Mouse (Mus musculus) heart, adult 2 months (tissue): ENCODE measurements around the gene A2ml1. TPM values are rescaled to one million over a fixed set of nuclear protein-coding genes. Genes with fewer than 3 reads are reported as not detected.

ENCODE experiments used
- DNase-seq, 2 experiments: peaks; one replicate each; pipeline ENCODE4 v3.0.0; 2021
- H3K27ac ChIP-seq: fragments of 200-600 bp; 2 replicates; pipeline ENCODE4 v1.8.1; 2022
- H3K27me3 ChIP-seq: fragments of 200-500 bp; 2 replicates; pipeline ENCODE4 v1.6.1; 2012; ENCODE audit warnings: mild to moderate bottlenecking, low read length, inconsistent platforms, mixed read lengths; ENCODE audit not compliant: control insufficient read depth, insufficient read depth
- H3K36me3 ChIP-seq: fragments of 200-500 bp; 2 replicates; pipeline ENCODE4 v1.6.1; 2012; ENCODE audit warnings: low read length, inconsistent platforms; ENCODE audit not compliant: control insufficient read depth, insufficient read depth
- H3K4me1 ChIP-seq: fragments of 200-500 bp; 2 replicates; pipeline ENCODE4 v1.6.1; 2011; ENCODE audit warnings: low read length; ENCODE audit not compliant: control insufficient read depth, insufficient read depth
- H3K4me3 ChIP-seq: fragments of 200-600 bp; 2 replicates; pipeline ENCODE4 v1.8.1; 2022
- H3K79me2 ChIP-seq: fragments of 200-500 bp; replicated peaks from 2 replicates; pipeline ENCODE4 v1.6.1; 2012; ENCODE audit warnings: mild to moderate bottlenecking, inconsistent platforms, low read length, moderate library complexity, mixed read lengths; ENCODE audit not compliant: control insufficient read depth, insufficient read depth
- H3K9ac ChIP-seq: fragments of 200-500 bp; 2 replicates; pipeline ENCODE4 v1.6.1; 2012; ENCODE audit warnings: low read depth, mild to moderate bottlenecking, control low read depth, inconsistent platforms, low read length, mixed read lengths
- CTCF ChIP-seq: fragments of 200-600 bp; IDR thresholded peaks from 2 replicates; pipeline ENCODE4 v1.8.1; 2022; ENCODE audit warnings: antibody characterized with exemption, mild to moderate bottlenecking, moderate library complexity
- EP300 ChIP-seq: fragments of 200-500 bp; IDR thresholded peaks from 2 replicates; pipeline ENCODE4 v1.6.1; 2011; ENCODE audit warnings: low read depth, low read length, control low read depth; ENCODE audit not compliant: insufficient read depth
- POLR2A ChIP-seq: fragments of 200-500 bp; IDR thresholded peaks from 2 replicates; pipeline ENCODE4 v1.6.1; 2011; ENCODE audit warnings: mild to moderate bottlenecking, low read depth, low read length, control low read depth; ENCODE audit not compliant: insufficient read depth
- WGBS: fragments of 180-500 bp; shearing (Covaris S2); methylation state at CpG from one replicate; pipeline ENCODE4 v1.1.7; 2018; 5-methylcytosine and 5-hydroxymethylcytosine counted together
- intact Hi-C: fragments of 180-260 bp; cut with DNase I; formaldehyde crosslinking; loops from one replicate; pipeline ENCODE4 v1.15.1; 2025
- polyA plus RNA-seq: library from polyadenylated mRNA; depleted of rRNA; stranded (reverse); fragments of >200 nt; gene quantifications from 2 replicates; pipeline ENCODE4 v1.2.3, GENCODE M21; 2012
- total RNA-seq, 2 experiments: library from RNA; stranded (reverse); gene quantifications; 2 replicates each; pipeline ENCODE4 v1.2.3; 2021

The A2ml1 gene
- total and polyA plus RNA-seq, 3 experiments: 1.6 TPM; not detected in 2

DNA sequence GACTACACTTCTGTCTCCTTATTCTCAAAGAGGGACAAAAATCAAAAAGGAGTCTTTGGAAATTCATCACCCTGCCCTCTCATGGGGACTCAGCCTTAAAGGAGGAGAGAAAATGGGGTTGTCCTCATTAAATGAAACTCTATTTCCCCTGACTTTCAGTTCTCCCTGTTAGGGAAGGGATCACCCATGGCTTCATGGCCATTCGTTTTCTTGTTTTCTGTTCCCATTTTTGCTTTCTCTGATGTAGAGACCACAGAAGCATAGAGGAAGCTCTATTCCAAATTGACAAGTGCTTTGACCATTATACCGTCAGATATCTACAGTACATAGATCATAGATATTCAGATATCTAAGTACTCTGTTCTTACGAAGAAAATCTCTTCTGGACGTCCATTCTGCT is 36.0 kb downstream of the A2ml1 start:
- Histone ChIP-seq H3K27ac (no peak overlapping the region), H3K27me3 (no peaks in the 10 kb centered on the region), H3K9ac (no peak overlapping the region), H3K79me2 (no peaks in the 10 kb centered on the region), H3K36me3 (no peaks in the 10 kb centered on the region), H3K4me1 (no peaks in the 10 kb centered on the region), H3K4me3 (no peak overlapping the region)
- DNase-seq: no peak
- intact Hi-C loops: no loop called here
- 71% methylated on average over 4 of the region's 4 CpGs for WGBS
- TF ChIP-seq CTCF (no peak), EP300 (no peak), POLR2A (no peak)

- Histone ChIP-seq H3K27me3 (no peaks in the 10 kb centered on the region), H3K79me2 (no peaks in the 10 kb centered on the region), H3K9ac (no peak overlapping the region), H3K4me1 (no peaks in the 10 kb centered on the region), H3K36me3 (no peaks in the 10 kb centered on the region), H3K4me3 (no peak overlapping the region), H3K27ac (no peak overlapping the region)
- intact Hi-C loops: no loop called here
- TF ChIP-seq POLR2A (no peak), CTCF (no peak), EP300 (no peak)
- 74% methylated on average over 13 of the region's 13 CpGs for WGBS
- no peak for DNase-seq
Measured at GRCm38 (mm10) chr6:128543226-128543625, 38.2 kb downstream of the A2ml1 start.

- DNase-seq: no peak
- intact Hi-C loops: no loop called here
- Histone ChIP-seq H3K27ac (no peak overlapping the region), H3K4me1 (no peaks in the 10 kb centered on the region), H3K9ac (no peak overlapping the region), H3K27me3 (no peaks in the 10 kb centered on the region), H3K79me2 (no peaks in the 10 kb centered on the region), H3K36me3 (no peaks in the 10 kb centered on the region), H3K4me3 (no peak overlapping the region)
- TF ChIP-seq CTCF: no peak
- no peak for TF ChIP-seq POLR2A
- no peak for TF ChIP-seq EP300
- WGBS: 87% methylated on average over 2 of the region's 2 CpGs
Measured at GRCm38 (mm10) chr6:128535250-128535649, 46.2 kb downstream of the A2ml1 start.

- Histone ChIP-seq H3K4me1 (no peaks in the 10 kb centered on the region), H3K36me3 (no peaks in the 10 kb centered on the region), H3K27me3 (no peaks in the 10 kb centered on the region), H3K4me3 (no peak overlapping the region), H3K27ac (no peak overlapping the region), H3K9ac (no peak overlapping the region), H3K79me2 (no peaks in the 10 kb centered on the region)
- no peak for TF ChIP-seq EP300
- TF ChIP-seq CTCF: no peak
- no peak for TF ChIP-seq POLR2A
- intact Hi-C loops: no loop called here
- no peak for DNase-seq
- WGBS: 88% methylated on average over 6 of the region's 6 CpGs
Measured at GRCm38 (mm10) chr6:128533296-128533695, 48.1 kb downstream of the A2ml1 start.

- intact Hi-C loops: no loop called here
- Histone ChIP-seq H3K36me3 (no peaks in the 10 kb centered on the region), H3K4me1 (no peaks in the 10 kb centered on the region), H3K9ac (no peak overlapping the region), H3K27ac (no peak overlapping the region), H3K79me2 (no peaks in the 10 kb centered on the region), H3K27me3 (no peaks in the 10 kb centered on the region), H3K4me3 (no peak overlapping the region)
- TF ChIP-seq POLR2A (no peak), EP300 (no peak), CTCF (no peak)
- no peak for DNase-seq
- 85% methylated on average over 9 of the region's 9 CpGs for WGBS
Measured at GRCm38 (mm10) chr6:128532701-128533100, 48.7 kb downstream of the A2ml1 start.

GRCm38 (mm10) chr6:128528491-128528890 is 52.9 kb downstream of the A2ml1 start:
- intact Hi-C loops: no loop called here
- 43% methylated on average over 4 of the region's 4 CpGs for WGBS

More at GRCm38 (mm10) chr6:128528491-128528890, 52.9 kb downstream of the A2ml1 start:
- Histone ChIP-seq H3K4me3 (no peak overlapping the region), H3K79me2 (no peaks in the 10 kb centered on the region), H3K36me3 (no peaks in the 10 kb centered on the region), H3K9ac (no peak overlapping the region), H3K27ac (no peak overlapping the region), H3K27me3 (no peaks in the 10 kb centered on the region), H3K4me1 (no peaks in the 10 kb centered on the region)
- TF ChIP-seq EP300: no peak
- no peak for DNase-seq
